8 mouse cellular contexts compared by ENCODE assay signal in genomic region chr8:106573168-106573567, GRCm38 (mm10). TPM values are rescaled to one million over a fixed set of nuclear protein-coding genes. Genes with fewer than 3 reads are reported as not detected.
DNase-seq lines count a peak whose midpoint lies in the region; ATAC-seq and TF ChIP-seq lines count a peak whose summit lies in the region.
"Not testable (repeated sequence)": the region's sequence is repeated elsewhere in the genome, so short reads cannot be mapped to it uniquely, and the experiment has no call there.

Gene Gm10073 (minus strand): TSS chr8:106573461.

- not testable (repeated sequence) for TF ChIP-seq CTCF in cortical plate, adult 2 months (IDR thresholded peaks at IDR 0.05; ENCODE audit: extremely low read depth, insufficient read depth, low read length)

- not testable (repeated sequence) for H3K9me3 ChIP-seq in limb, embryonic 15.5 days; midbrain, embryonic 11.5 days (ENCODE audit: control insufficient read depth, low read length)

- not testable (repeated sequence) for TF ChIP-seq POLR2A in cortical plate, adult 2 months (IDR thresholded peaks at IDR 0.05; ENCODE audit: extremely low read depth, insufficient read depth, low read length)

- H3K27ac ChIP-seq in cortical plate, adult 2 months (ENCODE audit: insufficient read depth, low read length); limb, embryonic 15.5 days; midbrain, embryonic 11.5 days (ENCODE audit: low read depth, low read length): not testable (repeated sequence)

- H3K36me3 ChIP-seq in limb, embryonic 15.5 days; midbrain, embryonic 11.5 days (ENCODE audit: control insufficient read depth, insufficient read depth, low read length): not testable (repeated sequence)

- not testable (repeated sequence) for H3K4me2 ChIP-seq in limb, embryonic 15.5 days; midbrain, embryonic 11.5 days

- DNase-seq in heart, adult 18-20 months; layer of hippocampus, adult 8-10 months (ENCODE audit: low spot score in 2 of 2); urinary bladder, adult 2 months (ENCODE audit: low spot score): not testable (repeated sequence)
- DNase-seq in midbrain, embryonic 11.5 days (ENCODE audit: low spot score, missing footprints) = peak; percentile 56

- 35% methylated on average over 20 of the region's 20 CpGs for WGBS in limb, embryonic 15.5 days
- 48% methylated on average over 19 of the region's 20 CpGs for WGBS in midbrain, embryonic 11.5 days

- H3K4me1 ChIP-seq in cortical plate, adult 2 months (ENCODE audit: control insufficient read depth, insufficient read depth, low read length); limb, embryonic 15.5 days; midbrain, embryonic 11.5 days (ENCODE audit: control insufficient read depth, insufficient read depth, low read length): not testable (repeated sequence)

- not testable (repeated sequence) for H3K4me3 ChIP-seq in cortical plate, adult 2 months (ENCODE audit: insufficient read depth, low read length); limb, embryonic 15.5 days; midbrain, embryonic 11.5 days (ENCODE audit: low read depth, low read length)

- not testable (repeated sequence) for H3K27me3 ChIP-seq in limb, embryonic 15.5 days; midbrain, embryonic 11.5 days (ENCODE audit: control insufficient read depth, insufficient read depth, low read length)

- ATAC-seq in activated CD4-positive, CD25-positive, alpha-beta regulatory T cell, adult 4 months; hematopoietic stem cell, adult 5-6 weeks (replicated peaks in 1 of 2; ENCODE audit: insufficient read depth in 1 of 2, low FRiP score in 2 of 2, low TSS enrichment in 1 of 2, low read depth in 1 of 2, poor library complexity in 2 of 2, severe bottlenecking in 2 of 2); limb, embryonic 15.5 days (ENCODE audit: insufficient number of reproducible peaks, low FRiP score, low TSS enrichment, low read depth); midbrain, embryonic 11.5 days (ENCODE audit: low FRiP score): not testable (repeated sequence)

- H3K9ac ChIP-seq in limb, embryonic 15.5 days; midbrain, embryonic 11.5 days (ENCODE audit: low read length): not testable (repeated sequence)

RNA-seq across cellular contexts. Expression of gene Gm10073, which starts in this region (rescaled TPM):
- 100 to 1,000 TPM in 1 of 2 experiments, 10 to 100 TPM in 1; 85.5 to 100 TPM for polyA plus RNA-seq in activated CD4-positive, CD25-positive, alpha-beta regulatory T cell, adult 4 months (2017; shearing (Covaris generic))
- polyA plus RNA-seq in cortical plate, adult 2 months (2012; rRNA removed) = 115 and 124 TPM in 2 replicates
- total RNA-seq in heart, adult 18-20 months (2021) = 100 to 1,000 TPM; 123 to 131 TPM
- 11.4 and 20.0 TPM in 2 replicates for total RNA-seq in hematopoietic stem cell, adult 5-6 weeks (2017)
- 100 to 1,000 TPM in 2 of 4 experiments, 10 to 100 TPM in 2; 82.6 to 111 (median 95.6) TPM for total RNA-seq in layer of hippocampus, adult 8-10 months (2022)
- 12.4 and 13.3 TPM in 2 replicates for polyA plus RNA-seq in limb, embryonic 15.5 days (2015; fragmentation: Nextera tagmentation; extraction: Ambion mirVana)
- polyA plus RNA-seq in midbrain, embryonic 11.5 days (2014; fragmentation: Nextera tagmentation; extraction: Ambion mirVana) = 4.6 and 7.5 TPM in 2 replicates
- 188 and 228 TPM in 2 replicates for polyA plus RNA-seq in urinary bladder, adult 2 months (2012; rRNA removed)
